22 mouse cellular contexts compared by ENCODE assay signal in genomic region chr19:37013461-37013860, GRCm38 (mm10).
A peak's percentile ranks its signal among the peaks of the same experiment; 100 is the strongest.
DNase-seq lines count a peak whose midpoint lies in the region; ATAC-seq lines count a peak whose summit lies in the region.
"Had no signal": no experiment of that assay in that cellular context is flagged by ENCODE, and none has a peak within 500 bp of the region (broad histone marks: within the 10 kb centered on the region; RNA-seq: fewer than 3 reads in every experiment).

No protein-coding gene starts in this region.

- ATAC-seq in kidney, embryonic 14.5 days (ENCODE audit: low FRiP score, low TSS enrichment), result no peak
- 0 out of 2 replicates have a peak, but pooled peaks have one; percentile 24 for ATAC-seq in kidney, embryonic 15.5 days (replicated peaks; ENCODE audit: low FRiP score)
- ATAC-seq: forebrain, embryonic 14.5 days had no signal

- H3K4me3 ChIP-seq in kidney, embryonic 14.5 days (ENCODE audit: low read length), result no peak overlapping the region
- no peak overlapping the region for H3K4me3 ChIP-seq in kidney, embryonic 15.5 days (replicated peaks)
- H3K4me3 ChIP-seq: embryonic facial prominence, embryonic 15.5 days; erythroblast, embryonic 14.5 days; forebrain, embryonic 10.5 days; heart, adult 2 months; hindbrain, embryonic 10.5 days had no signal

- no peak overlapping the region for H3K9ac ChIP-seq in kidney, embryonic 14.5 days (ENCODE audit: low read depth, low read length)
- H3K9ac ChIP-seq in kidney, embryonic 15.5 days, result no peak overlapping the region
- H3K9ac ChIP-seq: embryonic facial prominence, embryonic 15.5 days; hindbrain, embryonic 14.5 days had no signal

- no peaks in the 10 kb centered on the region for H3K27me3 ChIP-seq in kidney, embryonic 14.5 days (ENCODE audit: control insufficient read depth, insufficient read depth, low read length)
- no peaks in the 10 kb centered on the region for H3K27me3 ChIP-seq in kidney, embryonic 15.5 days
- H3K27me3 ChIP-seq: embryonic facial prominence, embryonic 15.5 days had no signal

- peaks cover 5% of the 10 kb centered on the region; the same call in 1 of the 2 replicates for H3K9me3 ChIP-seq in kidney, embryonic 14.5 days (ENCODE audit: control insufficient read depth, low read length)
- H3K9me3 ChIP-seq in kidney, embryonic 15.5 days (replicated peaks), result 0 out of 2 replicates have a peak, but pooled peaks cover 2% of the 10 kb centered on the region
- H3K9me3 ChIP-seq: embryonic facial prominence, embryonic 15.5 days; G1E had no signal

- H3K27ac ChIP-seq in kidney, embryonic 14.5 days (ENCODE audit: low read depth, low read length), result no peak overlapping the region
- no peak overlapping the region for H3K27ac ChIP-seq in kidney, embryonic 15.5 days
- H3K27ac ChIP-seq: embryonic facial prominence, embryonic 15.5 days; forebrain, embryonic 10.5 days; heart, adult 2 months; hindbrain, embryonic 10.5 days; hindbrain, embryonic 14.5 days had no signal

- WGBS in kidney, embryonic 14.5 days, result 94% methylated on average over 6 of the region's 6 CpGs
- WGBS in kidney, embryonic 15.5 days, result 95% methylated on average over 6 of the region's 6 CpGs

- DNase-seq in kidney, adult 11 months, result peak; percentile 24
- DNase-seq in kidney, postnatal 10 days, result no peak
- DNase-seq in ZHBTc4 (ENCODE audit: low read depth, low spot score), result peak; percentile 86
- no peak for DNase-seq in MN1 (ENCODE audit: low spot score)
- no peak for DNase-seq in frontal cortex, postnatal 36 days (ENCODE audit: low spot score in 2 of 2)
- DNase-seq: adrenal gland, postnatal 10 days; cerebellum, adult 11 months; cerebellum, adult 8-10 months; cerebellum, postnatal 14 days; embryo, embryonic 11 days; gastrocnemius, postnatal 10 days; heart, adult 2 months had no signal

- no peaks in the 10 kb centered on the region for H3K4me1 ChIP-seq in kidney, embryonic 14.5 days (ENCODE audit: control insufficient read depth, insufficient read depth, low read length)
- H3K4me1 ChIP-seq in kidney, embryonic 15.5 days, result peaks cover 5% of the 10 kb centered on the region; the same call in 1 of the 2 replicates

- no peak overlapping the region for H3K4me2 ChIP-seq in kidney, embryonic 14.5 days (replicated peaks; ENCODE audit: low read depth, low read length)
- H3K4me2 ChIP-seq in kidney, embryonic 15.5 days, result no peak overlapping the region
- H3K4me2 ChIP-seq: embryonic facial prominence, embryonic 15.5 days; heart, embryonic 11.5 days; hindbrain, embryonic 14.5 days had no signal

- H3K36me3 ChIP-seq in kidney, embryonic 14.5 days (ENCODE audit: control insufficient read depth, insufficient read depth, low read length), result peaks cover 53% of the 10 kb centered on the region
- peaks cover 57% of the 10 kb centered on the region for H3K36me3 ChIP-seq in kidney, embryonic 15.5 days

Comparison
In these comparisons a context has a peak if more than half of its experiments do, and no peak if none do; other contexts are left out.
1. DNase-seq: peak in kidney, adult 11 months (single experiment) and ZHBTc4 (single experiment); none in kidney, postnatal 10 days (single experiment), MN1 (single experiment) and frontal cortex, postnatal 36 days (0 of 2).